Mouse (Mus musculus): Measurements from ENCODE around the gene Zfp36l2.

The Zfp36l2 gene

DNA sequence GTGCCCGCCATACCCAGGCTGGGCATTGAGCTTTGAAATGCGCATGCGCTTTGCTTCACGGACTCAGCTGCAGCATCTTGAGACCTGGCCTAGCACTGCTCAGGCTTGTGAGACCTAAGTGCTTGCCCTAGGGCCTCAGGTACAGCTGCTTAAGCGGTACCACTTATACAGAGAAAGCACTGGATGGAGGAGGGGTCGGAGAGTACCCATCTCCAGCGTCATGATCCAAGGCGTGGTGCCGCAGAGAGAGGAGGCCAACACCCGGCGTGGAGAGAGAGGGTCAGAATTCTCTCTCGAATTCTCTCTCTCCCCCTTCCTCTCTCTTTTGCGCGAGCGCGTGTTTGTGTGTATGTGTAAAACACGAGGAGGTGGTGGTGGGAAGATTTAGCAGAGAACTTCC lies 12.6 kb downstream of the Zfp36l2 start:
- no peak for DNase-seq

- DNase-seq: peak in 1 of 2 experiments; percentile 0
These were observed 20.4 kb downstream of the Zfp36l2 start for GRCm38 (mm10) chr17:84167377-84167776.

- DNase-seq: peak in 1 of 2 experiments; percentile 0
These were observed 21.4 kb downstream of the Zfp36l2 start for GRCm38 (mm10) chr17:84166135-84166860.

DNA sequence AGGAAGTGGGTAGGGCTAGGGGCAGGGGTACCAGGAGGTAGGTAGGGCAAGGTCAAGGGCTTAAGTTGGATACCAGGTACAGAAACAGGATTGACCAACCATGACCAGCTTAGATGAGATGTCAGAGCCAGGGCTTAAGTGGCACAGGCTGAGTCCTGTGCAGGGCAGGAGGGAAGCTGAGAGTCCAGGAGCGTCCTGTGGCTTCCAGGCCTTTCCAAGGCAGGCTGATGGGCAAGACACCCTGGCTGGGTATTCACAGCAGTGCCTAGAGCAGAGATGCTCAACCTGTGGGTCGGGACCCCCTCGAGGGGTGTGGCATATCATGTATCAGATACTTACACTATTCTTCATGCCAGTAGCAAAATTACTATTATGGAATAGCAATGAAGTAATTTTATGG lies 22.0 kb downstream of the Zfp36l2 start:
- no peak for DNase-seq

GRCm38 (mm10) chr17:84164146-84164545 lies 23.6 kb downstream of the Zfp36l2 start:
- DNase-seq: peak in 1 of 2 experiments; percentile 0

GRCm38 (mm10) chr17:84163066-84163785 lies 24.5 kb downstream of the Zfp36l2 start:
- peak in 1 of 2 experiments; percentile 1 for DNase-seq

- DNase-seq: peak in 1 of 2 experiments; percentile 0
These were observed 25.5 kb downstream of the Zfp36l2 start for GRCm38 (mm10) chr17:84162211-84162760.

DNA sequence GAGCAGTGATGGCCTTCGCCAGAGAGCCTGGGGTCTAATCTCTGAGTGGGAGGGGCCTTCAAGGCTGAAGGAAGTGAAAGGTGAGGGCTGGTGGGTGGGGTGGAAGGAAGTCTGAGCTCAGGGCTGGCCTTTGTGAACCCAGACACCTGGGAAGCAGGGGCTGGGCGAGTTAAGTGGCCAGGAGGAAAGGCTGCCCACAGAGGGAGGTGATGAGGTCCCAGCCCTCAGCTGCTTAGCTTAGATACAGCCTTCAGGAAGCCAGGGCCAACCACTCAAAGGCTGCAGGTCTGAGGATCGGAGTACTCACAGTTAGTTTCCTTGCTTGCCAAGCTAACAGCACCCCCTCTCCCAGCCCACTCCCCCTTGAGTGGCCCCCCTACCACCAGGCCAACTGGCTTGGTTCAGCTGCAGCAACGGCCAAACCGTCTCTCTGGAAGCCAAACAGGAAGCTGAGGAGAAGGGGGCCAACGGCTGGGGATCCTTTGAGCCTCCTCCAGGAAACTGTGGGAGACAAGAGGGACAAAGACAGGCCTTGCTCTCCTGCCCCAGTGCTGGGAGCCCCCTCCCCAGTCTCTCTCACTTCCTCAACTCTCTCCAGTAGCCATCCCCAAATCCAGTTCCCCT lies 26.4 kb downstream of the Zfp36l2 start:
- DNase-seq: peak in 1 of 2 experiments; percentile 5

GRCm38 (mm10) chr17:84158891-84159290 lies 28.9 kb downstream of the Zfp36l2 start:
- no peak for DNase-seq

GRCm38 (mm10) chr17:84158461-84158795 lies 29.3 kb downstream of the Zfp36l2 start:
- no peak for DNase-seq

DNA sequence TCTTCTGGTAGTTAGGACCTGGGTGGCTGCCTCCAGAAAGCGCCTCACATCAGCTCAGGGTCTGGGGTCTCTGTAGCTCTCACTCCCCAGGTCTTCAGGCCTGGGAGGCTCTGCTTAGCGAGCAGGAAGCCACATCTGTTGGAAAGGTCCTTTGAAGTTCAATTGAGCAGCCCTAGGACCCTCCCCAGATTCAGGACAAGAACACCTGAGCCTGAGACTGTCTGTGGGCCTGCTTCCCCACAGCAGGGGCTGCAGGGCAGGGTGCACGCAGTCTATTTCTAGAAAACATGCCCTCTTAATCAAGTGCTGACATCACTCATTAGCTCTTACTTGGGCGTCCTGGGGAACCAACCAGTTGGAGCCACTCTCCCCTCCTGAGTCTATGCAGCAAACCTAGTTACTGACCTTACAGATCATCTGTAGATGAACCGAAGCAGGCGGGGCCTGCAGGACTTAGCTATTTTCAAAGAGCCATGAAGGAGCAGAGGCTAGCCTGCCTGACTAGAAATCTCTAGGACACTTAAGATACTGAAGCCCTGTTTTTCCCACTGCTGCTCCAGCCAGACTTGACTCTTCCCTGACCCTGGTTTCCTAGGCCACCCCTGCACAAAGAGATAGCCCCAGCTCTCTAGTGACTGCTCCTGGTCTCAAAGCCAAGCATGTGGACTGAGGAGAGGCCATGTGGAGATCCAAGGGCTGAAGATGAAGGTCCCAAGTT lies 29.8 kb downstream of the Zfp36l2 start:
- DNase-seq: peak in 1 of 2 experiments; percentile 0

DNA sequence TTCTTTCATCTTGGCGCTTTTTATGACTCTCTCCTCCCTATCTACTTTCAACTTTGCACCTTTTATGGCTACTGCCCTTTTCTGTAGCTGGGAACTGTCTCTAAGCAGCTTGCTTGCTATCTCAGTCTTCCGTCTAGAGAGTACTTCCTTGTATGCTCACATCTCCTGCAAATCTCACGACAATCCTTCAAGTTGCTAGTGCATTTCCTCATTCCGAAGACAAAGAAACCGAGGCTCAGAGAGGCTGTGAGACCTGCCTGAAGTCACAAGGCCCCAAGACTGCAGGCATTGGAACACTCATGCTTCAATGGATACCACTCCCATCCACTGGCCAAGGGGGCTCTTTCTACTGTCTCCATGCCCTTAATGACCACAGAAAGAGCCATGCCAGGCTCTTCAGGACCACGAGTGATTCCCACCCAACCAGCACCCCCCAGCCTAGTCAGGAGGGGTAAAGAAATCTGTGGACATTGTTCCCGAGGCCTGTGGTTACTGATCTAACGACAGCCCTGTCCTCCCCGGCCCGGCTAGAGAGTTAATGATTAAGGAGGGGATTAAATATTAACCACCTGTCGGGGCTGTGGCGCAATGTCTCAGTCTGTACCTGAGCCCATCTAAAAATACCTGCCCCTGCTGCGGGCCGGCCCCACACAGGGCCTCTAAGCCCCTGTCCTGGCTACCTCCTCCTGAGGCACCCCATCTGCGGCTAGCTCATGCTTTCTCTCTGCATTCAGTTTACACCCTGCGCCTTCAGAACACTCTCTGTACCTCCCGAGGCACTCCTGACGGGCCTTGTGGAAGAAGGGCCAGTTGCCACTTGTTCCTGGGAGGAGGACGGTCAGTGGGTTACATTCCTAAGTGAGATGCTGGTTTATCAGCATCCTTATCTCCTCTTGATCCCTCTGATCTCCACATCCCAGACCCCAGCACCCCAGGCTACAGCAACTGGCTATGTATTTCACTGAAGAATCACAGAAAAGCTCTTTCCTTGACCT lies 30.7 kb downstream of the Zfp36l2 start:
- peak in 1 of 2 experiments; percentile 2 for DNase-seq

DNA sequence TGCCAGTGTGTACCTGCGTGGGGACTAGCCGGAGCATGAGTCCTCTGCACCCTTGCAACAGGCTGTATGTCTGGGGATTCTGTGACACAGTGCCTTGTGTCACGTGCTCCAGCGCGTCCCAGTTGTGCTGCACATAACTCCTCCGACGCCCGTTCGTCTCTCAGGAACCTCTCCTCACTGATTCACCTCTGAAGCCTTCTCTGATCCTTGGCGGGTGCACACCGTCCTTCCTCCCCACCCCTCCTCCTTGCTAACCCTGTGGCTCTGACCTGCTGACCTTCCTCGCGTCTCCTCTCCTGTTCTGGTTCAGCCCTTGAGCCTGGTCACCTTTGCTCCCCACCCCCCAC lies 31.5 kb downstream of the Zfp36l2 start:
- DNase-seq: peak in 1 of 2 experiments; percentile 1

DNA sequence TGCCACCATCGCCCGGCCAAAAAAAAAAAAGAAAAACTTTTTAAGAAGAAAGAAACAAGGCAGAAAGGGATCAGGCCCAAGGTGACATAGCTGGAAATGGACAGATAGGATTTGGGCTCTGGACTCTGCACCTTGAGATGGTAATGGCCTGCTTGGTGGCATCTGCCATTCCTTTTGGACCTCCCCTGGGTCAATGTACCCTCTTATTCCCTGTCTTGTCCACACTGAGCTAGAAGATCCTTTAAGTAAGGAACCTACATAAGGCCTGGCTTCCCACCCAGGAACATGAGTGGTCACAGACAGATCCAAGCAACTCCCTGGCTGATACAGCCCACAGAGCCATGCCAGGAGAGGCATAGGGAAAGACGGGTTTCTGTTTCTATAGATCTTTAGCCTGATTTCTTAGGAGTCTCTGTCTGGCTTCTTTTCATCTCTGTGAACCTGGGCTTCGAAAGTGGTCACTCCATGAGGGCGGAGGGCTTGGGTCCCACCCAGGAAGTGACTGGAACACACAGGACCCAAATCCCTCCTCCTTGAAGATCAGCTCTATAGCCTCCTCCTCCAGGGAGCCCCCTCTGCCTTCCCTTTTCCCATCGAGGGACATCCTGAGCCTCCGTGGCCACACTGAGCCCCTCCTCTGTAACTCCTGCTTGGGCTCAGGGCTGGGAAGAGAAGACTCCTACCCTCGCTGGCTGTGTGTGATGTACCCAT lies 32.1 kb downstream of the Zfp36l2 start:
- DNase-seq: peak in 1 of 2 experiments; percentile 1

DNA sequence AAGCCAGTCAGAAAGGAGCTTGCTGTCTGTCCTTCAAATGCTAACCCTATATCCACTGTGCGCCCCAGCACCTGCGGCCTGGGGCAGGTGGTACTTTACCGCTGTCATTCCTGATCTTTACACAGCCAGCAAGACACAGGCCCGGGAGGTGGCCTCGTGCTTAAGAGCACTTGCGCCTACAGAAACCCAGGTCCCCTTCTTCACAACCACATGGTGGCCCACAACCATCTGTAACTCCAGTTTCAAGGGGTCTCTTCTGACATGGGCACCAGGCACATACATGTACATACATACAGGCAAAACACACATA lies 32.8 kb downstream of the Zfp36l2 start:
- DNase-seq: peak in 1 of 2 experiments; percentile 0

- DNase-seq: peak in 1 of 2 experiments; percentile 0
These were observed 33.3 kb downstream of the Zfp36l2 start for GRCm38 (mm10) chr17:84154302-84155028.

DNA sequence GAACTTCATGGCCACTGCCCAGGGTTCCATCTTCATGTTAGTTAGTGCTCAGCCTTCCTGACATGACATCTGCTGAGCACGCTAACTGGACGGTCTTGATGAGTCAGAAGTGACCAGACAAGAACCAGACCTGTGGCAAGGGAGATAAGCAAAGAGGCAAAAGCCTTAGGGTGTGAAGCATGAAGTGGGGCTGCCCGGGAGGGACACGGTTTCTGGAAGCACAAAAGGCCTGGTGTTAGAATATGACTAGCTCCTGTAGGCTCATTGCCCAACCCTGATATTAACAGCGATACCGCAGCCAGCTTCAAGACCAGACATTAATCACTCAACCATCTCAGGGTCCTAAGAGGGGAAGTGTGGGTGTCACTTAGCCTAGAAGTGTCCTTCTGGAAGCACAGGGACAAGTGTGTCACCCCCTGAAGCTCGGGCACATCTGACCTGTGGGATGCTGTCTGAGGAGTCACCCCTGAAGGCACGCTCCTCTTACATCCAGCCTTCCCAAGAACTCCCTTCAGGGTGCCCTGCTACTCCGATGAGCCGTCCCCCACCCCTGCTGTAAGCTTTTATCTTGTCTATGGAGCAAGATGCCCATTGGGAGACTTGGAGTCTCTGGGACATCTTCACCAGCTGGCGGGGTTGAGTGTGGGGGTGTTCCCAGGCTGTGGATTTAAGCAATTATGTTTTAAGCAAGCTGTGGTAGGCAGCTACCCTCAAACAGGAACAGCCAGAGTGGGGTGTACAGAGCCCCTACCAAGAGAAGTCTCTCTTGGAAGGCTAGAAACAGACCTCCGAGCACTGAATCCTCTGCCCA lies 34.6 kb downstream of the Zfp36l2 start:
- peak in 1 of 2 experiments; percentile 1 for DNase-seq

DNA sequence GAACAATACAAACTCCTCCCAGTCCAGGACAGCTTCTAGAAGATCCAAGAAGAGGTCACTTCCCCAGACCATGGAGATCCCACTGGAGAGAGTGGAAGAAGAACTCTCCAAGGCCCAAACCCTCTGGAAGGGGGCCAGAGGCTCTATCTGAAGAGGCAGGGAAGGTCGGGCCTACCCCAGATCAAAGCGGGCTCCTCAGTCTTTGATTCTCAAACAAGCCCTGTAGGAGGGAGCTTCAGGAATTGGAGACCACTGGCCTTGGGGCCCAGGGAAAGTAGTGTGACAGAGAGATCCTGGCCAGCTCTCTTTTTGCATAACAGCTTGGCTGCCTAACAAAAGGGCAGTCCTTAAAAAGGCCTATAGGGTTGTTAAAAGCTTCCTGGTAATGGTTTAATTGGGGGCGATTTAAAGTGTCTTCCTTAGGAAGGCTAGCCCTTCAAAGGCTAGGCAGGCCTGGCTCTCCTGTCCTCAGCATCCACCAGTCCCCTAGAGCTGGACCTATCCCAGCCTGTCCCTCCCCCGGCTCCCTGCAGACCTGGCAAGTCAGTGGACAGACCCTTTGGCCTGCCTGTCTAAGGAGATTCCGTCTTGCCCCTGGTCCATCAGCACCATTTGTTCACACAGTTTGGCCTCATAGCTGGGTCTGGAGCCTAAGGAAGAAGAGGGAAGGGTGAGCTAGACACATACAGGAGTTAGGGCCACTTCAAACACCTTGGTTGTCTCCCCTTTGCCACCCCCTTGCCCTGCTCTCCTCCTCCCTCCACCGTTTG lies 35.4 kb downstream of the Zfp36l2 start:
- peak in 1 of 2 experiments; percentile 1 for DNase-seq

DNA sequence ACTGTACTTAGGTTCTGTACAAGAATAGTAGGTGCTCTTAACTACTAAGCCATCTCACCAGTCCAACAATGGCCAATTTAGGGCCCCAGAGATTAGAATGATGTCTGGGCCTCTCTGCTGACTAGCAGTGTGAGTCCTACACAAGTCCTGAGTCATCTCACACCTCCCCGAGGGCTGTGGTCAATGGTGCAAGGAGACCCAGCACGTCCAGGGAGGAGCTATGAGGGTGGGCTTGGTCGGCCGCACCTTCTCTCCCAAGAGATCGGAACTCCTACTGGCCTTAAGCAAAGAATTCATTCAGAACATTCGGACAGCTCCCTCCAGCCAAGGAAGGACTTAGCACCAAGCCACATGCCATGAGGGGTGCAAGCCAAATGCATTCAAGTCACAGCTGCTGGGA lies 36.4 kb downstream of the Zfp36l2 start:
- peak in 1 of 2 experiments; percentile 1 for DNase-seq
